Mouse (Mus musculus) NIH3T3 (cell line): ENCODE results near the gene Lexm.

Source experiments
- DNase-seq: peaks from one replicate; pipeline ENCODE4 v3.0.0-alpha.2; 2012; ENCODE audit warnings: low read depth

Gene Lexm

DNA sequence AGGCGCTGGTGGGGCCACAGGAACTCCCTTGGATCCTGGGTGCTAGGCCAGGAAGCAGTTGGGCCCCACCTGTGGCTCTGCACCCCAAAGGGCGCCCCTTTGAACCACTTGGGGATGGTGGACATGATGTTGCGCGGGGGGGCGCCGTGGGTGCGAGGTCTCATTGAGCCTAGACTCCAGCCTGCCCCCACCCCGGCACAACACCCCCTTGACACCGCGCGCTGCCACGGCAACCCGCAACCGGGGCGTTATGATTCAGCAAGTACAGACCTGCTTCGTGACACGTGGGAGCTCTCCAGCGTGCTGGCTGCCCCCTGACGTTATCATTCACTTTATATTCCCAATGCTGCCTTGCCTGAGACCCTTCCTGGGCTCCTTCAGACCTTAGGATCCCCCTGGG is at the start of gene Lexm:
Lexm (minus strand) TSS at position 186 of the 400 bp plus-strand sequence.
- DNase-seq: peak; percentile 40

GRCm38 (mm10) chr4:106666546-106666945 is 49.5 kb upstream of the Lexm start:
- DNase-seq: no peak

- no peak for DNase-seq
These were observed 48.6 kb upstream of the Lexm start for GRCm38 (mm10) chr4:106665673-106666072.

DNA sequence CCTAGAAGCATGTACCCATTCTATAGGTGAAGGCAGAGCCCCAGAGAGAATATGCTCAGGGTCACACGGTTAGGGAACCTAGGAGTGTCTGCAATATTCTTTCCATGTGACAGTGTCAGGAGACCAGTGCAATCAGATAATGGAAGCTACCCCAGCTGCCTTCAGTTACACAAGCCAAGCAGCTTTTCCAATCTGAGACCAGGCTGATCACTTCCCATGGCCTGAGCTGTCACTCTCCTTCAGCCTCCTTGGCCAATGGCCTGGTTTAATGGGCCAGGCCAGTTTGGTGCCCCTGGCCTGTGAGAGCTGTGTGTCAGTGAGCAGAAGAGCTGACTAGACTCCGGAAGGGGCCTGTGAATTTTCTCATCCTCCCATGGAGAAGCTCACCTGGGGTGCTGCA is 48.2 kb upstream of the Lexm start:
- no peak for DNase-seq

DNA sequence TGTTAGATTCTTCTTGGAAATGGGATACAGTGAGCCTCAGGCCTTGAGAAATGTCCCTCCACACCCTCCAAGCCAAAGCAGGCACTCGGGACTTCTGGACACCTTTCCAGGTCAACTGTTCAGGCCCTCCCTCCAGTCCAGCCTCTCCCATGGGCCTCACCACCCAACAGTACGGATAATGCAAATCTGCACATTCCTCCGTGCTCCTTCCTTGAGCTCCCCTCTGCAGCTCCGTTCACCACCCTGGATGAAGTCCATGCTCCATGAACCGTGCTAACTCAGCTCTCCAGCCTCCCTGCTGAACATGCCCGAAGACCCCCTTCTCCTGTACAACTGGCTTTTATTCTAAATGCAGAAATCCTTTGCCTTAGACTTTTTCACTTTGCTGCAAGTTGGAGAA is 47.7 kb upstream of the Lexm start:
- DNase-seq: no peak

GRCm38 (mm10) chr4:106663956-106664470 is 47.0 kb upstream of the Lexm start:
- DNase-seq: no peak

GRCm38 (mm10) chr4:106655681-106656080 is 38.6 kb upstream of the Lexm start:
- DNase-seq: no peak

DNA sequence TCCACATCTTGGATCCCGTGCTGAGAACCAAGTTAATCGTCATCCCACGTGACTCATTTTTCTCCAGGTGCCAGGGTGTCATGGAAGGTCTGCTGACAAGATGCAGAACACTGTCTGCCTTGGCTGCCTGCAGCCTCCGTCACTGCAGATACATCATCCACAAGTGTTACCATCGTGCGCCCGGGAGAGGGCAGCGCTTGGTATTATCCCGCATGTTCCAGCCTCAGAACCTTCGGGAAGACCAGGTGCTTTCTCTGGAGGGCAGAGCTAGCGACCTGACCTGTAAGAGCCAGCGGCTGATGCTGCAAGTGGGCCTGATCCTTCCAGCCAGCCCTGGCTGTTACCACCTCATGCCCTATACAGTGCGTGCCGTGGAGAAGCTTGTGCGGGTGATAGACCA is 36.0 kb upstream of the Lexm start:
- DNase-seq: no peak

GRCm38 (mm10) chr4:106652546-106652945 is 35.5 kb upstream of the Lexm start:
- no peak for DNase-seq

DNA sequence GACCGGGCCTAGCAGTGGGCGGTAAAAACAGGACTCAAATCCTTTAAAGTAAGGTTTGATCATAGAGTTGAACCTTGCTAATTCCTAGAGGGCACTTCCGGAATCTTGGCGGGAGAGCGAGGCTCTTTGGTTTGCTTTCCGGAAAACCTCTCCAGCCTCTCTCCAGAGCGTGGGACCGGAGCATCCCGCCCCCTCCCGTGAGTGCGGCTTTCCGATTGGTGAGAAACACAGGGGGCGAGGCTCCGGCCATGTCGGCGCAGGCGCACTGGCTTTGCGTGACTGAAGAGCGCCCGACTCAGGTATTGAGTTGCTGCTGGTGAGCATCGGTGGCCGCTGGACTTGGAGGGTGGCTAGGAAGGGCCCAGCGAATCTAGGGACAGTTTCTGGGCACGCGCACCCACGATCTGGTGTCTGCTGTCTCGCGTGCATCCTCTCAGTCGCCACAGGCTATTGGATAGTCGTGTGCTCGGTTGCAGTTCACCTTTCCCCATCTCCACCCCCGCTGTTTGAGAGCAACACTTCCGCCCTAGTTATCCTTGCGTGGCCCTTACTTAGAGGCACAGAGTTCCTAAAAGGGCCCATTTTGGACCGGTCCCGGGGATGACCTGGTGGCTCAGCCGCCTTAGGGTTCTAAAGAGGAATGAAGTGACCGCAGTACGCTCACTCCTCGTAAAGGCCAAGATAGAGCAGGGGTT is 33.9 kb upstream of the Lexm start, which contains the start of gene Pars2:
Pars2 (plus strand) TSS at position 237 of the 695 bp plus-strand sequence.
- peak; percentile 99 for DNase-seq

DNA sequence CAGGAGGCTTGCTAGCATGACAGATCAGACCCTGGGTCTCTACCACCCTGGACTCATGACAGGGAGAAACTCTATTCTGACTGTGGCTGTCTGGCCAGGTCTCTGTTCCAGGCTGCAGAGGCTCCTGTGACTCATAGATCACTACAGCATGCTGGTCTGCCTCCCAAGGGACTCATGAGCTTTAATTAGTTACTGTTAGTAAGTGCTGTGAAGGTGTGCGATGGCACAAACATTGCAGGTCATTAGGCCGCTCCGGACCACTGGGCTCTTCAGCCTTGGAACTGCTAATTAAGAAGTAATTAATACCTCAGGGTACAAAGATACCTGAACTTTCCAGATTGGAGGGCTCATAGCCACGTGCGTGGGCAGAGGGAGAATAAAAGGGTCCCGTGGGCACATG is 30.1 kb upstream of the Lexm start:
- peak; percentile 58 for DNase-seq

GRCm38 (mm10) chr4:106645797-106646196 is 28.8 kb upstream of the Lexm start:
- DNase-seq: no peak

DNA sequence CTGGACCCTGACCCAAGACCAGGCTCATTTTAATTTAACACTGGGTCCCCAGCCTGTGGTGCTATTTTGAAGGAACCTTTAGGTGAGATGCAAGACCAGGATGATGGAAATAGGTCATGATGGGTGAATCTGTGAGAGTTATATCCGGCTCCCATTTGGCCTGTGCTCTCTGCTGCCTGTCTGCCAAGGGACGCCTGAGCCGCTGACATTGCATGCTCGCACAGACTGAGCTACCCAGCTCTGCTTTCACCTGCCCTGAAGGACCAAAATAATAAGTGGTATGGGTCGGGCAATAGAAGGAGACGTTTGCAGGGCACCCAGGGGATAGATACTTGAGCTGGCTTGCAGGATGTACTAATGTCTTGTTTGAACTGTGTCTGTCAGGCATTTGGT is 27.2 kb upstream of the Lexm start:
- DNase-seq: no peak

GRCm38 (mm10) chr4:106643483-106644217 is 26.6 kb upstream of the Lexm start:
- DNase-seq: peak; percentile 70

GRCm38 (mm10) chr4:106634086-106634479 is 17.0 kb upstream of the Lexm start:
- no peak for DNase-seq

- peak; percentile 51 for DNase-seq
These were observed 16.4 kb upstream of the Lexm start for GRCm38 (mm10) chr4:106633281-106634085.

DNA sequence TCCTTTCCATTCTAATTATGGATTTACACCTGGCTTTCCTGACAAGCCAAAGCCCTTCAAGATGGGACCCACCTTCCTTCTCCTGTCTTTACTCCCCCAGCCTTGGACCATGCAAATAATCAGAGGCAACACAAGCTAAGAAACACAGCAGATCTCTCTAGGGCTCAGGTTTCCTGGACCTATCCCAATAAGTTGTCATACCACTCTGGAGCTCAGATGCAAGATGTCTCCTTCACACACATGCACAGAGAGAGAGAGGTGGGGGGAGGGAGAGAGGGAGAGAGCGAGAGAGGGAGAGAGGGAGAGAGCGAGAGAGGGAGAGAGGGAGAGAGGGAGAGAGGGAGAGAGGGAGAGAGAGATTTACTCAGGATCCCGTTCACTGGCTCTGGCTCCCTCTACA is 15.3 kb upstream of the Lexm start:
- peak; percentile 61 for DNase-seq

GRCm38 (mm10) chr4:106630333-106631220 is 13.5 kb upstream of the Lexm start:
- peak; percentile 90 for DNase-seq

DNA sequence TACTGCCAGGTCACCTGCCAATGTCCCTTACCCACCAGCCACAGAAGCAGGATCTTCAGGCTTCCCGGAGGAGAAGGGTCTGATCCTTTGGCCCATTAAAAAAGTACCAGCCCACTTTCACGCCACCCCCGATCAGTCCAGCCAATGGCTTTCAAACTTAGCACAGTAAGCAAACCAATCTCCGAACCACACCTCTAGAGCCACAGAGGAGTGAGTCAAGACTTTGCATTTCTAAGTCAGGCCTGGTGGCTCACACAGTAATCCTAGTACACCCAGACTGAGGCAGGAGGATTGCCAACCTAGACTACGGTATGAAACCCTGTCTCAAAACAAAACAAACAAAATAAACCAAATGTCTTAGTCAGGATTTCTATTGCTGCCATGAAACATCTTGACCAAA is 12.3 kb upstream of the Lexm start:
- peak; percentile 51 for DNase-seq

DNA sequence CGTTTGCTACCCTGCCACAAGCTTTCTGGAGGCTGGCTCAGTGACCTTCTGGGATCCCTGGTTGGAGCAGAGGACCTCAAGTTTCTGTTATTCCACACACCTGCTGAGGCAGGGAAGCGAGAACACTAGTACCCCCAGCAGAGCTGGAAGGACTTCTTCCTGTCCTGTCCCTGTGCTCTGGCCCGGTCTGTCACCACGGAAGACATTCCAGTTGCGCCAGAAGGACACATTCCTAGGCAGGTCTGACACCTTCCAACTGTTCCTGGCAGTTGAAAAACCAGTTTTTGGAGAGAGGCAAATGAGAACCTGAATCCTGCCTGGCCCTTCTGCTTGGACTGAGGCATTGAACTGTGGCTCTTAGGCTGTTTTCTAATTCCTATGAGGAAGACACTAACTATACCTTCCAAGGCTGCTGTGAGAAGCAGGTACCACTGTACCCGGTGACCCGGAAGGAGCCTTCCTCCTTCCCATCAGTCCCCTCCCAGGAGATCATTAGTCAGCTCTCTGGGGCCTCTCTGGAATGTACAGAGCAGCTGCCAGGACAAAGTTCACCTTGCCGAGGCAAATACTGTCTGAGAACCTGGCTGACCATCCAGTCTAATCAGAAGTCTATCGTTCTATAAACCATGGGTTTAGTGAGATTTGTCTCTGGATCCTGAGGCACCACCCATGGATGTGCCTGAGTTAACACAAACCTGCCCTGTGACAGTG is 11.8 kb upstream of the Lexm start:
- DNase-seq: no peak

- peak; percentile 27 for DNase-seq
These were observed 10.8 kb upstream of the Lexm start for GRCm38 (mm10) chr4:106627809-106628208.
